18 mouse cellular contexts compared by ENCODE assay signal in the genomic region with DNA sequence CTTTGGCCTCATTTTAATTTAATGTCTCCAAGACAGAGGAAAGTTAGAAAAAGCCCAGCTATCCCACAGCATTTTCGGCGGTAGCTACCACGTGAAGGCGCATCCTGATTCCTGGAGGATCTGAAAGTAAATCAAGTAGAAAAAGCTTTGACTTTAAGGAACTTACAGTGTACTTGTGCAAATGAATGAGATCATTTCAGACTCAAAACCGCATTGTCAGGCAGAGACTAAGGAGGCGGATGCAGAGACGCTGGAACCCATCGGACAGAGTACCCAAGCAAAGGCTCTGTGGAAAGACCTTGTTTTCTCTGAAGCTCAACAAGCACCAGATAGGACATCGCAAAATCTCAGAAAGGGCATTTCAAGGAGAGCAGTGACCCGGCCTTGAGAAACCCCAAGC.
"Had no signal": no experiment of that assay in that cellular context is flagged by ENCODE, and none has a peak within 500 bp of the region (broad histone marks: within the 10 kb centered on the region; RNA-seq: fewer than 3 reads in every experiment).

No protein-coding gene starts in this region.

- H3K36me3 ChIP-seq: limb, embryonic 12.5 days; limb, embryonic 15.5 days; liver, embryonic 13.5 days; midbrain, embryonic 13.5 days; neural tube, embryonic 12.5 days; neural tube, embryonic 15.5 days had no signal

- H3K4me1 ChIP-seq: limb, embryonic 12.5 days; limb, embryonic 15.5 days; midbrain, embryonic 13.5 days; neural tube, embryonic 12.5 days; neural tube, embryonic 15.5 days had no signal

- H3K4me3 ChIP-seq: limb, embryonic 12.5 days; limb, embryonic 15.5 days; liver, embryonic 13.5 days; midbrain, embryonic 13.5 days; neural tube, embryonic 12.5 days; neural tube, embryonic 15.5 days had no signal

- H3K4me2 ChIP-seq: limb, embryonic 12.5 days; limb, embryonic 15.5 days; liver, embryonic 13.5 days; midbrain, embryonic 13.5 days; neural tube, embryonic 12.5 days; neural tube, embryonic 15.5 days had no signal

- ATAC-seq: intestine, embryonic 16.5 days; midbrain, embryonic 13.5 days had no signal

- H3K9ac ChIP-seq: limb, embryonic 12.5 days; limb, embryonic 15.5 days; liver, embryonic 13.5 days; midbrain, embryonic 13.5 days; neural tube, embryonic 12.5 days; neural tube, embryonic 15.5 days had no signal

- H3K27me3 ChIP-seq: limb, embryonic 12.5 days; limb, embryonic 15.5 days; liver, embryonic 13.5 days; midbrain, embryonic 13.5 days; neural tube, embryonic 12.5 days; neural tube, embryonic 15.5 days had no signal

- H3K27ac ChIP-seq: limb, embryonic 12.5 days; limb, embryonic 15.5 days; liver, embryonic 13.5 days; midbrain, embryonic 13.5 days; neural tube, embryonic 12.5 days; neural tube, embryonic 15.5 days; stomach, postnatal 0 days had no signal

- H3K9me3 ChIP-seq: limb, embryonic 12.5 days; limb, embryonic 15.5 days; liver, embryonic 13.5 days; midbrain, embryonic 13.5 days; neural tube, embryonic 12.5 days; neural tube, embryonic 15.5 days had no signal

- DNase-seq: kidney, adult 18-20 months; kidney, adult 9 months; kidney, postnatal 14 days; kidney, postnatal 4 days; left cerebral cortex, postnatal 4 days; liver, embryonic 13.5 days; lung, adult 2 months; lung, postnatal 14 days; right cerebral cortex, postnatal 14 days; right cerebral cortex, postnatal 4 days; thymus, postnatal 25 days had no signal
